In the genomic region with DNA sequence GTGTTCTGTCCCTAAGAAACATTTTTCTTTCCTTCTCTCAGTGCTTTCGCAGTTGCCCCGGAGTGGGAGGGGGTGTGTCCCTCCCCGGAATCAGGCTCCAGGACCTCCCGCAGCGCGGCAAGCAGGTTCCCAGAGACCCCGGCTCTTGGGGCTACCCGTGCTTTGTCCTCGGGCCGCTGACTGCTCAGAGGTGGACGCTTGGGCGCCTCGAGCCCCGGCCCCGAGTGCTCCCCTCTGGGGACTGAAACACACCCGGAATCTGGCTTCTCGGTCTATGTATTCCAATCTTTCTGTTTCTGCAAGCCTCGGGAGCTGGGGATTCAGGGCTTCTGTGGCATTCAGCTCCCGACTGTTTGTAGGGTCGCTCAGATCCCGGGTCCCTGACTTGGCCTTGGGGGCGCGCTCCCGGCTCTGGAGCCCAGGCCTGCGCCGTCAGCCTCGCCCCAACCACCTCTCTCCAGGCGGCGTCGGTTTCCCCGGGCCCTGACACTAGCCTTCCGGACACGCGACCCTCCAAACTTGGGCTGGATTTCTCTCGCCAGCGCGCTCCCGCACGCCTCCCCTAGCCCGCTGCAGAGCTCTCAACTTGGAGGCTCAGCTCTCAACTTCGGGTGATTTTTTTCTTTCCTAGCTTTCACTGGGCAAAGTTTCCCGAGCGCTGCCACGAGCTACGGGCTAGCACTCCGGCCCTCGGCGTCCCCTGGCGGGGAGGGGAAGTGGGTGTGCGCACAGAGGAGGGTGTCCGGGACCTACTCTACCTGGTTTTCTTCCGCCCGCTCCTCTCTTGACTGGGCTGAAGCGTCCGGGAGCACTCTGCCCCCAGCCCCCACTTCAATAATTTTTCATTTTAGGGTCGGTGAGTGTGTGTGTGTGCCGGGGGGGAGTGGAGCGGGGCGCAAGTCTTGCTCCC, we compare ENCODE assay signal across 9 mouse cellular contexts. TPM values are rescaled to one million over a fixed set of nuclear protein-coding genes. Genes with fewer than 3 reads are reported as not detected.
DNase-seq lines count a peak whose midpoint lies in the region; ATAC-seq and TF ChIP-seq lines count a peak whose summit lies in the region.
"Had no signal": no experiment of that assay in that cellular context is flagged by ENCODE, and none has a peak within 500 bp of the region (broad histone marks: within the 10 kb centered on the region; RNA-seq: fewer than 3 reads in every experiment).

No protein-coding gene starts in this region.

- dilution Hi-C loops in CH12.LX (cut with MboI; ENCODE audit: extremely low pct_ligation_motif_present, extremely low pct_unique_long_range_greater_than_20kb, low sequenced_read_pairs): no loop called here

- H3K9ac ChIP-seq in CH12.LX (ENCODE audit: insufficient read depth, low read depth): peak overlapping the region; percentile 34
- H3K9ac ChIP-seq in hindbrain, embryonic 12.5 days: peak overlapping the region; percentile 97
- peak overlapping the region; percentile 87 for H3K9ac ChIP-seq in liver, embryonic 12.5 days
- H3K9ac ChIP-seq in midbrain, postnatal 0 days (replicated peaks; ENCODE audit: low read length, poor library complexity, severe bottlenecking): peak overlapping the region; percentile 84
- H3K9ac ChIP-seq in stomach, embryonic 16.5 days (ENCODE audit: low read length): peak overlapping the region; percentile 87

- under 1% methylated on average over 57 of the region's 59 CpGs for WGBS in hindbrain, embryonic 12.5 days
- WGBS in liver, embryonic 12.5 days (ENCODE audit: insufficient replicate concordance): under 1% methylated on average over 59 of the region's 59 CpGs
- 0% methylated on average over 59 of the region's 59 CpGs for WGBS in midbrain, postnatal 0 days
- under 1% methylated on average over 59 of the region's 59 CpGs for WGBS in stomach, embryonic 16.5 days

- H3K79me2 ChIP-seq in CH12.LX (replicated peaks; ENCODE audit: control insufficient read depth, extremely low read depth, insufficient read depth, poor library complexity, severe bottlenecking): no peaks in the 10 kb centered on the region

- no peaks in the 10 kb centered on the region for H3K27me3 ChIP-seq in CH12.LX (replicated peaks)
- H3K27me3 ChIP-seq in hindbrain, embryonic 12.5 days: no peaks in the 10 kb centered on the region
- peaks cover 24% of the 10 kb centered on the region for H3K27me3 ChIP-seq in liver, embryonic 12.5 days (replicated peaks)
- 0 out of 2 replicates have a peak, but pooled peaks cover 3% of the 10 kb centered on the region for H3K27me3 ChIP-seq in midbrain, postnatal 0 days (ENCODE audit: insufficient read depth, low read length)
- no peaks in the 10 kb centered on the region for H3K27me3 ChIP-seq in stomach, embryonic 16.5 days (ENCODE audit: control insufficient read depth, insufficient read depth, low read length)

- in situ Hi-C loops in CH12.LX (cut with MboI; ENCODE audit: low pct_ligation_motif_present, low pct_unique_long_range_greater_than_20kb, low sequenced_read_pairs): no loop called here

- peak; percentile 54 for ATAC-seq in erythroid progenitor cell, adult 5-6 weeks (replicated peaks; ENCODE audit: low FRiP score, poor library complexity, severe bottlenecking)
- peak; percentile 64 for ATAC-seq in hindbrain, embryonic 12.5 days (ENCODE audit: low FRiP score)
- peak; percentile 61 for ATAC-seq in liver, embryonic 12.5 days
- ATAC-seq in midbrain, postnatal 0 days (ENCODE audit: low FRiP score): peak; percentile 14
- ATAC-seq in stomach, embryonic 16.5 days (ENCODE audit: insufficient read depth, low FRiP score): peak; percentile 75

- TF ChIP-seq POLR2A in CH12.LX (IDR thresholded peaks at IDR 0.05; ENCODE audit: low read depth, low read length): no peak

- H3K4me3 ChIP-seq in CH12.LX (replicated peaks in 1 of 3; ENCODE audit: low read depth in 2 of 3, low read length in 2 of 3, poor library complexity in 1 of 3): peak overlapping the region; percentile 51 to 93 (median 76)
- H3K4me3 ChIP-seq in hindbrain, embryonic 12.5 days: peak overlapping the region; percentile 67
- H3K4me3 ChIP-seq in liver, embryonic 12.5 days: peak overlapping the region; percentile 76
- H3K4me3 ChIP-seq in midbrain, postnatal 0 days (ENCODE audit: low read depth, low read length): peak overlapping the region; percentile 84
- peak overlapping the region; percentile 73 for H3K4me3 ChIP-seq in stomach, embryonic 16.5 days (replicated peaks; ENCODE audit: low read length)

- no peak overlapping the region for H3K27ac ChIP-seq in CH12.LX (ENCODE audit: insufficient read depth, low read depth)
- peak overlapping the region; percentile 98 for H3K27ac ChIP-seq in hindbrain, embryonic 12.5 days
- peak overlapping the region; percentile 90 for H3K27ac ChIP-seq in liver, embryonic 12.5 days
- peak overlapping the region; percentile 93 for H3K27ac ChIP-seq in midbrain, postnatal 0 days (ENCODE audit: low read depth, low read length)
- peak overlapping the region; percentile 91 for H3K27ac ChIP-seq in stomach, embryonic 16.5 days (ENCODE audit: low read length)

- TF ChIP-seq RAD21 in CH12.LX (IDR thresholded peaks at IDR 0.05; ENCODE audit: low read depth, low read length): peak; percentile 11

- no peak for TF ChIP-seq EP300 in CH12.LX (IDR thresholded peaks at IDR 0.05; ENCODE audit: low read length)

- H3K4me2 ChIP-seq in CH12.LX (ENCODE audit: insufficient read depth, low read depth, poor library complexity, severe bottlenecking): peak overlapping the region; percentile 98
- peak overlapping the region; percentile 90 for H3K4me2 ChIP-seq in hindbrain, embryonic 12.5 days (replicated peaks)
- peak overlapping the region; percentile 97 for H3K4me2 ChIP-seq in liver, embryonic 12.5 days
- peak overlapping the region; percentile 99 for H3K4me2 ChIP-seq in midbrain, postnatal 0 days (ENCODE audit: low read depth, low read length, poor library complexity, severe bottlenecking)
- H3K4me2 ChIP-seq in stomach, embryonic 16.5 days (ENCODE audit: low read depth, low read length): peak overlapping the region; percentile 98

- TF ChIP-seq CTCF in CH12.LX (conservative IDR thresholded peaks at IDR 0.05 in 1 of 2, IDR thresholded peaks at IDR 0.05 in 1 of 2; ENCODE audit: low read depth in 2 of 2, low read length in 2 of 2): peak in 1 of 2 experiments; percentile 58; a peak in 2 of 4 replicates
- TF ChIP-seq CTCF in midbrain, postnatal 0 days (IDR thresholded peaks at IDR 0.05): peak; percentile 25; the same call in 1 of the 2 replicates

- DNase-seq in CH12.LX (ENCODE audit: extremely low read depth) (peak; percentile 77), WW6 (ENCODE audit: low read depth, low spot score) (peak; percentile 49)
- DNase-seq in midbrain, postnatal 0 days (ENCODE audit: low spot score): peak; percentile 65
- no peak for DNase-seq in cerebellum, adult 9-10 months

- H3K36me3 ChIP-seq in CH12.LX (replicated peaks in 1 of 2; ENCODE audit: control insufficient read depth in 1 of 2, insufficient read depth in 1 of 2, low read length in 1 of 2): no peaks in the 10 kb centered on the region
- H3K36me3 ChIP-seq in hindbrain, embryonic 12.5 days: no peaks in the 10 kb centered on the region
- no peaks in the 10 kb centered on the region for H3K36me3 ChIP-seq in liver, embryonic 12.5 days
- no peaks in the 10 kb centered on the region for H3K36me3 ChIP-seq in midbrain, postnatal 0 days (ENCODE audit: insufficient read depth, low read length)
- no peaks in the 10 kb centered on the region for H3K36me3 ChIP-seq in stomach, embryonic 16.5 days (ENCODE audit: control insufficient read depth, insufficient read depth, low read length)

- H3K4me1 ChIP-seq in CH12.LX (ENCODE audit: control insufficient read depth in 1 of 2, insufficient read depth in 2 of 2): peaks cover 0 to 6% of the 10 kb centered on the region in 2 experiments; a peak in 2 of 4 replicates
- peaks cover 15% of the 10 kb centered on the region; the same call in 1 of the 2 replicates for H3K4me1 ChIP-seq in hindbrain, embryonic 12.5 days
- H3K4me1 ChIP-seq in liver, embryonic 12.5 days: peaks cover 44% of the 10 kb centered on the region
- H3K4me1 ChIP-seq in midbrain, postnatal 0 days (ENCODE audit: insufficient read depth, low read length): 0 out of 2 replicates have a peak, but pooled peaks cover 4% of the 10 kb centered on the region
- H3K4me1 ChIP-seq in stomach, embryonic 16.5 days (ENCODE audit: control insufficient read depth, insufficient read depth, low read length): peaks cover 11% of the 10 kb centered on the region; the same call in 1 of the 2 replicates

- H3K9me3 ChIP-seq in CH12.LX (replicated peaks; ENCODE audit: low read length): no peaks in the 10 kb centered on the region
- no peaks in the 10 kb centered on the region for H3K9me3 ChIP-seq in hindbrain, embryonic 12.5 days (replicated peaks)
- H3K9me3 ChIP-seq in liver, embryonic 12.5 days (replicated peaks): no peaks in the 10 kb centered on the region
- H3K9me3 ChIP-seq in midbrain, postnatal 0 days (ENCODE audit: low read length): no peaks in the 10 kb centered on the region
- no peaks in the 10 kb centered on the region for H3K9me3 ChIP-seq in stomach, embryonic 16.5 days (replicated peaks; ENCODE audit: control insufficient read depth, low read length)

TF ChIP-seq in CH12.LX, 34 proteins besides CTCF, POLR2A, EP300 and RAD21 (continues in another document):
- TF ChIP-seq ZMIZ1 (IDR thresholded peaks at IDR 0.05; ENCODE audit: low read depth, low read length): no peak

RNA-seq across cellular contexts. Expression of gene Bcl11a, which starts 0.8 kb away (rescaled TPM):
- total RNA-seq in CH12.LX (2012; rRNA removed) (6.8 and 9.0 TPM in 2 replicates), CH12.LX (2014; rRNA removed) (13.4 and 13.9 TPM in 2 replicates)
- 52.1 and 57.9 TPM in 2 replicates for polyA plus RNA-seq in CH12.LX (2012; ENCODE audit: insufficient read length, low read depth)
- total RNA-seq in erythroid progenitor cell, adult 5-6 weeks (2015; ENCODE audit: low replicate concordance): 20.5 and 23.5 TPM in 2 replicates
- total RNA-seq in erythroid progenitor cell, adult 5-6 weeks (2017; ENCODE audit: low replicate concordance): 7.4 and 12.9 TPM in 2 replicates
- polyA plus RNA-seq in hindbrain, embryonic 12.5 days (2016; fragmentation: Nextera tagmentation; extraction: Ambion mirVana): 89.1 and 94.8 TPM in 2 replicates
- polyA plus RNA-seq in liver, embryonic 12.5 days (2016; fragmentation: Nextera tagmentation; extraction: Ambion mirVana): 53.4 and 53.5 TPM in 2 replicates
- 40.9 and 44.6 TPM in 2 replicates for total RNA-seq in midbrain, postnatal 0 days (2014; rRNA removed)
- 80.9 and 85.4 TPM in 2 replicates for polyA plus RNA-seq in midbrain, postnatal 0 days (2015; fragmentation: Nextera tagmentation; extraction: Ambion mirVana)
- polyA plus RNA-seq in stomach, embryonic 16.5 days (2015; fragmentation: Nextera tagmentation; extraction: Ambion mirVana): 24.9 and 25.5 TPM in 2 replicates

RNA-seq across cellular contexts. Expression of gene A830031A19Rik, which starts 2.2 kb away (rescaled TPM):
- total RNA-seq in CH12.LX (2012; rRNA removed): not detected in 2 replicates
- total RNA-seq in CH12.LX (2014; rRNA removed): not detected in 2 replicates
- not detected in 2 replicates for polyA plus RNA-seq in CH12.LX (2012; ENCODE audit: insufficient read length, low read depth)
- not detected in 2 replicates for total RNA-seq in erythroid progenitor cell, adult 5-6 weeks (2015; ENCODE audit: low replicate concordance)
- total RNA-seq in erythroid progenitor cell, adult 5-6 weeks (2017; ENCODE audit: low replicate concordance): not detected in 2 replicates
- polyA plus RNA-seq in hindbrain, embryonic 12.5 days (2016; fragmentation: Nextera tagmentation; extraction: Ambion mirVana): not detected in 2 replicates
- not detected in 2 replicates for polyA plus RNA-seq in liver, embryonic 12.5 days (2016; fragmentation: Nextera tagmentation; extraction: Ambion mirVana)
- total RNA-seq in midbrain, postnatal 0 days (2014; rRNA removed): not detected in 2 replicates
- 0.38 TPM in 1 of 2 replicates, not detected in the other for polyA plus RNA-seq in midbrain, postnatal 0 days (2015; fragmentation: Nextera tagmentation; extraction: Ambion mirVana)
- polyA plus RNA-seq in stomach, embryonic 16.5 days (2015; fragmentation: Nextera tagmentation; extraction: Ambion mirVana): not detected in 2 replicates
- total RNA-seq: gastrocnemius, postnatal 36 days had no signal

Comparison
In these comparisons a context has a peak if more than half of its experiments do, and no peak if none do; other contexts are left out.
1. H3K9ac ChIP-seq: peak in every context shown above with its lines; median percentile 97 in hindbrain, embryonic 12.5 days; 87 in liver, embryonic 12.5 days; 87 in stomach, embryonic 16.5 days; 84 in midbrain, postnatal 0 days; 34 in CH12.LX.
2. ATAC-seq: peak in every context shown above with its lines; median percentile 75 in stomach, embryonic 16.5 days; 64 in hindbrain, embryonic 12.5 days; 61 in liver, embryonic 12.5 days; 54 in erythroid progenitor cell, adult 5-6 weeks; 14 in midbrain, postnatal 0 days.